Mouse (Mus musculus) testis, adult 2 months (tissue): Measurements from ENCODE around the gene Crlf1.

Source experiments
- CTCF ChIP-seq: fragments of 200-500 bp; IDR thresholded peaks from 2 replicates; pipeline ENCODE4 v1.5.1; 2012; ENCODE audit warnings: low read depth, mild to moderate bottlenecking, inconsistent platforms, low read length, moderate library complexity; ENCODE audit not compliant: control insufficient read depth, insufficient read depth, insufficient replicate concordance
- POLR2A ChIP-seq: fragments of 200-500 bp; IDR thresholded peaks from 2 replicates; pipeline ENCODE4 v1.6.1; 2012; ENCODE audit warnings: low read depth, mild to moderate bottlenecking, inconsistent platforms, low read length, moderate library complexity; ENCODE audit not compliant: control insufficient read depth

GRCm38 (mm10) chr8:70490061-70490879 lies 2.7 kb upstream of the Crlf1 start:
- TF ChIP-seq CTCF = no peak
- TF ChIP-seq POLR2A = no peak
